Mouse (Mus musculus) layer of hippocampus, adult 2 months (tissue): ENCODE results near the gene Nhlrc3. TPM values are rescaled to one million over a fixed set of nuclear protein-coding genes. Genes with fewer than 3 reads are reported as not detected.

Experiments used
- DNase-seq, 2 experiments: peaks; one replicate each; pipeline ENCODE4 v3.0.0; 2022; ENCODE audit warnings: low spot score in 2 of 2
- H3K27ac ChIP-seq: fragments of 200-600 bp; 2 replicates; pipeline ENCODE4 v1.8.1; 2022
- H3K4me3 ChIP-seq: fragments of 200-600 bp; 2 replicates; pipeline ENCODE4 v1.8.1; 2022; ENCODE audit warnings: mild to moderate bottlenecking
- CTCF ChIP-seq: fragments of 200-600 bp; conservative IDR thresholded peaks from 2 replicates; pipeline ENCODE4 v1.8.1; 2022; ENCODE audit warnings: antibody characterized with exemption, mild to moderate bottlenecking, moderate library complexity
- total RNA-seq, 2 experiments: library from RNA; stranded (reverse); gene quantifications; 2 replicates each; pipeline ENCODE4 v1.2.3; 2021

Nhlrc3 gene
- total RNA-seq, 2 experiments from 2014 or later, result 9.8 to 11.7 TPM

- no peak for DNase-seq
- no peak for TF ChIP-seq CTCF
- Histone ChIP-seq H3K4me3 (no peak overlapping the region), H3K27ac (no peak overlapping the region)
These were observed 12.5 kb downstream of the Nhlrc3 start for GRCm38 (mm10) chr3:53450666-53451065.

- H3K27ac ChIP-seq, result no peak overlapping the region
- peak; percentile 76 to 84 for DNase-seq
- no peak overlapping the region for H3K4me3 ChIP-seq
- TF ChIP-seq CTCF, result peak; percentile 94
These were observed 14.9 kb downstream of the Nhlrc3 start for GRCm38 (mm10) chr3:53448208-53448607.

- TF ChIP-seq CTCF, result no peak
- Histone ChIP-seq H3K4me3 (no peak overlapping the region), H3K27ac (no peak overlapping the region)
- DNase-seq, result no peak
These were observed 16.3 kb downstream of the Nhlrc3 start for GRCm38 (mm10) chr3:53446801-53447200.

- no peak for TF ChIP-seq CTCF
- no peak for DNase-seq
- Histone ChIP-seq H3K4me3 (no peak overlapping the region), H3K27ac (no peak overlapping the region)
These were observed 17.6 kb downstream of the Nhlrc3 start for GRCm38 (mm10) chr3:53445540-53445939.

- DNase-seq, result no peak
- Histone ChIP-seq H3K4me3 (no peak overlapping the region), H3K27ac (no peak overlapping the region)
- no peak for TF ChIP-seq CTCF
These were observed 26.6 kb downstream of the Nhlrc3 start for GRCm38 (mm10) chr3:53436550-53436949.

- no peak for DNase-seq
- Histone ChIP-seq H3K27ac (no peak overlapping the region), H3K4me3 (no peak overlapping the region)
- 0 out of 2 replicates have a peak, but pooled peaks have one; percentile 19 for TF ChIP-seq CTCF
These were observed 28.5 kb downstream of the Nhlrc3 start for GRCm38 (mm10) chr3:53434610-53435009.

- no peak for DNase-seq
- H3K4me3 ChIP-seq, result no peak overlapping the region
These were observed 39.6 kb downstream of the Nhlrc3 start for GRCm38 (mm10) chr3:53423576-53423975.

GRCm38 (mm10) chr3:53422691-53423090 lies 40.4 kb downstream of the Nhlrc3 start:
- no peak overlapping the region for H3K4me3 ChIP-seq
- no peak overlapping the region for H3K27ac ChIP-seq
- TF ChIP-seq CTCF, result no peak
- DNase-seq, result no peak

More at GRCm38 (mm10) chr3:53423576-53423975, 39.6 kb downstream of the Nhlrc3 start:
- no peak overlapping the region for H3K27ac ChIP-seq
- no peak for TF ChIP-seq CTCF

- TF ChIP-seq CTCF, result no peak
- Histone ChIP-seq H3K27ac (no peak overlapping the region), H3K4me3 (no peak overlapping the region)
- DNase-seq, result no peak
These were observed 41.5 kb downstream of the Nhlrc3 start for GRCm38 (mm10) chr3:53421656-53422055.

- H3K27ac ChIP-seq, result no peak overlapping the region
- no peak for DNase-seq
- no peak overlapping the region for H3K4me3 ChIP-seq
- no peak for TF ChIP-seq CTCF
These were observed 45.4 kb downstream of the Nhlrc3 start for GRCm38 (mm10) chr3:53417701-53418100.

GRCm38 (mm10) chr3:53416036-53416506 lies 47.1 kb downstream of the Nhlrc3 start:
- no peak overlapping the region for H3K27ac ChIP-seq
- TF ChIP-seq CTCF, result no peak
- DNase-seq, result peak; percentile 21 to 32

GRCm38 (mm10) chr3:53413959-53414358 lies 49.2 kb downstream of the Nhlrc3 start:
- no peak for DNase-seq
- TF ChIP-seq CTCF, result no peak
- no peak overlapping the region for H3K27ac ChIP-seq
- H3K4me3 ChIP-seq, result no peak overlapping the region

More at GRCm38 (mm10) chr3:53416036-53416506, 47.1 kb downstream of the Nhlrc3 start:
- H3K4me3 ChIP-seq, result no peak overlapping the region

GRCm38 (mm10) chr3:53413465-53413864 lies 49.7 kb downstream of the Nhlrc3 start:
- no peak for TF ChIP-seq CTCF
- no peak for DNase-seq
- H3K27ac ChIP-seq, result no peak overlapping the region

GRCm38 (mm10) chr3:53412259-53412658 lies 50.9 kb downstream of the Nhlrc3 start:
- Histone ChIP-seq H3K27ac (no peak overlapping the region), H3K4me3 (no peak overlapping the region)
- DNase-seq, result no peak
- TF ChIP-seq CTCF, result no peak

More at GRCm38 (mm10) chr3:53413465-53413864, 49.7 kb downstream of the Nhlrc3 start:
- H3K4me3 ChIP-seq, result no peak overlapping the region
